Mouse (Mus musculus) cortical plate, adult 2 months (tissue): ENCODE data around the gene Gnai1.

Source experiments
- CTCF ChIP-seq: fragments of 200-500 bp; IDR thresholded peaks from 2 replicates; pipeline ENCODE4 v1.5.1; 2011; ENCODE audit warnings: mild to moderate bottlenecking, control low read depth, low read length; ENCODE audit not compliant: insufficient read depth; ENCODE audit errors: extremely low read depth
- POLR2A ChIP-seq: fragments of 200-500 bp; IDR thresholded peaks from 2 replicates; pipeline ENCODE4 v1.6.1; 2011; ENCODE audit warnings: mild to moderate bottlenecking, low read length, control low read depth; ENCODE audit not compliant: insufficient read depth; ENCODE audit errors: extremely low read depth

GRCm38 (mm10) chr5:18288079-18288478, 72.1 kb downstream of the Gnai1 start:
- TF ChIP-seq CTCF (no peak), POLR2A (no peak)
